Comparison of ENCODE assay signal across 7 mouse cellular contexts in the genomic region with DNA sequence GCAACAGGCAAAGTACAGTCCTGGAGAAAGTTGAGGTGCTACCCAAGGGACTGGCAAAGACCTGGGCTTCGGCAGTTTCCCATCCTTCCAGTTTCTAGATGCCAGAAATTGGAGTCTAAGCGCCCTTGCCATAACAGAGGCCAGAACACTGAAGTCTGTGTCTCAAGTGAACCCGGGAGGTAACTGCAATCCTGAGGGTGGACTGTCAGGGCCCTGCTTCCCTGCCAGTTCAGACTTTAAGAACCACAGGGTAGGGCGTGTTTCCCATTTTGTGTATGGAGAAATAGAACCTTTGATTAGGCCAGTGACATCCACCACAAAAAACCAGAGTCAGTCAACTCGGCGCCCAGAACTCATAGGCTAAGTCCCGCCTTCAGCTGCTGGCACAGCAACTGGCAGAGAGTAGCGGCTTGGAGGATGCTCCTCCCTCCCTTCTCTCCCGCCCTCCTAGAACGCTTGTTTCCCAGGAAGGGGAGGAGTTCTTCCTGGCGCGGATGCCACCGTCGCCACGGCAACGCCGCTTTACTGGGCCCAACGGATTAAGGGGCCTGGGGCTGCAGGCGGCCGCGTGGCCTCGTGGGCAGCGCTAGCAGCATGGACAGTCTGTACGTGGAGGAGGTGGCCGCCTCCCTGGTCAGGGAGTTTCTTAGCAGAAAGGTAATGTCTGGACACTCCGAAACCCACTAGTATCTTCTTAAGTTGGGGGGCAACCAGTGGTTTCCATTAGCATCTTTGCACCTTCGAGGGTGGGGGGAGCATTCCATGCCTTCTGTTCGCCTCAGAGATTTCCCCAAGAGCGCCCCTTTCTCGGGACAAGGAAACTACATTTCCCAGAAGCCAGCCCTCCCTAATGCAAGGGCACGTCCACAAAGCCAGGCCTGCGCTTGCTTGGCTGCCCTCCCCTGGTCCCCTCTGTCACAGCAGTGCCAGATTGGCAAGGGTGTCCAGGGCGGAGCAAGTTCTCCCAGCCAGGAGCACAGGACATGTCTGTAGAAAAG. TPM values are rescaled to one million over a fixed set of nuclear protein-coding genes. Genes with fewer than 3 reads are reported as not detected.
DNase-seq lines count a peak whose midpoint lies in the region; ATAC-seq lines count a peak whose summit lies in the region.

Gene Mindy4, plus strand, starts transcription at position 471 of the 998 bp plus-strand sequence.

- H3K27me3 ChIP-seq in embryonic facial prominence, embryonic 11.5 days (ENCODE audit: control insufficient read depth, insufficient read depth, low read length) = no peaks in the 10 kb centered on the region
- H3K27me3 ChIP-seq in intestine, embryonic 16.5 days (replicated peaks; ENCODE audit: control insufficient read depth, insufficient read depth, low read length) = no peaks in the 10 kb centered on the region

- no peaks in the 10 kb centered on the region for H3K9me3 ChIP-seq in embryonic facial prominence, embryonic 11.5 days (replicated peaks; ENCODE audit: control insufficient read depth, low read length)
- no peaks in the 10 kb centered on the region for H3K9me3 ChIP-seq in intestine, embryonic 16.5 days (ENCODE audit: control insufficient read depth, low read length)

- 3% methylated on average over 33 of the region's 33 CpGs for WGBS in embryonic facial prominence, embryonic 11.5 days
- WGBS in intestine, embryonic 16.5 days = 4% methylated on average over 32 of the region's 33 CpGs

- peak within 1 kb of the TSS; percentile 46 for H3K4me2 ChIP-seq in embryonic facial prominence, embryonic 11.5 days (ENCODE audit: low read depth, low read length)
- peak within 1 kb of the TSS; percentile 66 for H3K4me2 ChIP-seq in intestine, embryonic 16.5 days (ENCODE audit: low read depth, low read length)

- peak within 1 kb of the TSS; percentile 45 for H3K9ac ChIP-seq in embryonic facial prominence, embryonic 11.5 days (replicated peaks; ENCODE audit: low read length)
- peak within 1 kb of the TSS; percentile 64 for H3K9ac ChIP-seq in intestine, embryonic 16.5 days (ENCODE audit: low read depth, low read length)

- peak; percentile 94 for ATAC-seq in embryonic facial prominence, embryonic 11.5 days (replicated peaks; ENCODE audit: insufficient number of reproducible peaks, low FRiP score, low TSS enrichment, low read depth)
- peak; percentile 95 for ATAC-seq in intestine, embryonic 16.5 days

- no peaks in the 10 kb centered on the region for H3K4me1 ChIP-seq in embryonic facial prominence, embryonic 11.5 days (ENCODE audit: control insufficient read depth, insufficient read depth, low read length)
- H3K4me1 ChIP-seq in intestine, embryonic 16.5 days (ENCODE audit: control insufficient read depth, insufficient read depth, low read length) = no peaks in the 10 kb centered on the region

- intact Hi-C loops in left cerebral cortex, postnatal 25 days (cut with DNase I) = no loop called here

- H3K4me3 ChIP-seq in embryonic facial prominence, embryonic 11.5 days (ENCODE audit: low read depth, low read length) = peak within 1 kb of the TSS; percentile 29
- peak within 1 kb of the TSS; percentile 57 for H3K4me3 ChIP-seq in intestine, embryonic 16.5 days (ENCODE audit: low read length)

- no peaks in the 10 kb centered on the region for H3K36me3 ChIP-seq in embryonic facial prominence, embryonic 11.5 days (replicated peaks; ENCODE audit: control insufficient read depth, insufficient read depth, low read depth, low read length)
- no peaks in the 10 kb centered on the region for H3K36me3 ChIP-seq in intestine, embryonic 16.5 days (ENCODE audit: control insufficient read depth, insufficient read depth, low read length)

- peak within 1 kb of the TSS; percentile 53 for H3K27ac ChIP-seq in embryonic facial prominence, embryonic 11.5 days (replicated peaks; ENCODE audit: low read depth, low read length)
- peak within 1 kb of the TSS; percentile 59 for H3K27ac ChIP-seq in intestine, embryonic 16.5 days (ENCODE audit: low read length)

- peak; percentile 87 for DNase-seq in adrenal gland, postnatal 25 days
- peak; percentile 96 for DNase-seq in embryonic facial prominence, embryonic 11.5 days (ENCODE audit: low spot score)
- peak; percentile 22 for DNase-seq in gonadal fat pad, adult 2 months (ENCODE audit: low read depth)
- peak; percentile 85 to 93 for DNase-seq in left cerebral cortex, postnatal 25 days (ENCODE audit: low spot score in 2 of 2)
- peak; percentile 95 for DNase-seq in mesoderm, embryonic 11.5 days (ENCODE audit: low read depth, low spot score)
- peak; percentile 84 for DNase-seq in right cerebral cortex, postnatal 4 days

RNA-seq across cellular contexts. Expression of gene Mindy4, which starts in this region (rescaled TPM):
- 6.0 and 6.2 TPM in 2 replicates for total RNA-seq in adrenal gland, postnatal 25 days (2021)
- 23.9 and 26.0 TPM in 2 replicates for polyA plus RNA-seq in embryonic facial prominence, embryonic 11.5 days (2014; fragmentation: Nextera tagmentation; extraction: Ambion mirVana)
- 10.5 and 11.7 TPM in 2 replicates for polyA plus RNA-seq in gonadal fat pad, adult 2 months (2012; rRNA removed)
- polyA plus RNA-seq in intestine, embryonic 16.5 days (2015; fragmentation: Nextera tagmentation; extraction: Ambion mirVana) = 5.8 and 6.4 TPM in 2 replicates
- 10 to 100 TPM; 12.6 to 13.0 TPM for total RNA-seq in left cerebral cortex, postnatal 25 days (2021)

Comparison
In these comparisons a context has a peak if more than half of its experiments do, and no peak if none do; other contexts are left out.
1. Peak in every context shown above with its lines: DNase-seq, ATAC-seq, H3K4me3 ChIP-seq and H3K27ac ChIP-seq.
2. DNase-seq: peak in every context shown above with its lines; median percentile 96 in embryonic facial prominence, embryonic 11.5 days; 95 in mesoderm, embryonic 11.5 days; 89 in left cerebral cortex, postnatal 25 days; 87 in adrenal gland, postnatal 25 days; 84 in right cerebral cortex, postnatal 4 days; 22 in gonadal fat pad, adult 2 months.